Mouse (Mus musculus) left cerebral cortex, postnatal 25 days (tissue): ENCODE results near the gene Dmap1. TPM values are rescaled to one million over a fixed set of nuclear protein-coding genes. Genes with fewer than 3 reads are reported as not detected.

ENCODE experiments used
- DNase-seq, 2 experiments: peaks; one replicate each; pipeline ENCODE4 v3.0.0; 2022; ENCODE audit warnings: low spot score in 2 of 2, mixed read lengths in 1 of 2
- intact Hi-C: fragments of 180-260 bp; cut with DNase I; formaldehyde crosslinking; loops from one replicate; pipeline ENCODE4 v1.15.1; 2025
- total RNA-seq, 2 experiments: library from RNA; stranded (reverse); gene quantifications; 2 replicates each; pipeline ENCODE4 v1.2.3; 2021

Dmap1 gene
- 10 to 100 TPM; 33.1 to 35.2 TPM for total RNA-seq

GRCm38 (mm10) chr4:117681931-117682461, at the start of gene Dmap1:
Gene Dmap1, minus strand, starts transcription at chr4:117682273.
- intact Hi-C loops, result no loop called here
- DNase-seq, result peak; percentile 87 to 89

- DNase-seq, result no peak
- intact Hi-C loops, result no loop called here
Observed at GRCm38 (mm10) chr4:117724112-117724511, 42.0 kb upstream of the Dmap1 start, which contains the start of gene Gm12845. Gene Gm12845, plus strand, starts transcription at chr4:117724412.

GRCm38 (mm10) chr4:117713303-117714098, 31.4 kb upstream of the Dmap1 start:
- DNase-seq, result no peak
- intact Hi-C loops, result no loop called here

GRCm38 (mm10) chr4:117712314-117712713, 30.2 kb upstream of the Dmap1 start:
- intact Hi-C loops, result no loop called here
- no peak for DNase-seq

GRCm38 (mm10) chr4:117708780-117709550, 26.9 kb upstream of the Dmap1 start:
- intact Hi-C loops, result loop anchor here (10.0 kb wide), 1 partner anchor 376 kb away; no protein-coding TSS in a partner anchor
- no peak for DNase-seq

GRCm38 (mm10) chr4:117705361-117705760, 23.3 kb upstream of the Dmap1 start:
- intact Hi-C loops, result loop anchor here (1.0 to 10.0 kb wide), 2 partner anchors 65 to 379 kb away; no protein-coding TSS in a partner anchor
- peak; percentile 51 to 59 for DNase-seq

GRCm38 (mm10) chr4:117686354-117686753, 4.3 kb upstream of the Dmap1 start:
- intact Hi-C loops, result no loop called here
- no peak for DNase-seq

GRCm38 (mm10) chr4:117683048-117683768, 1.1 kb upstream of the Dmap1 start:
- no peak for DNase-seq
- intact Hi-C loops, result no loop called here

- intact Hi-C loops, result no loop called here
- DNase-seq, result no peak
Observed at GRCm38 (mm10) chr4:117682463-117682862, 390 bp upstream of the Dmap1 start.

- DNase-seq, result no peak
- intact Hi-C loops, result no loop called here
Observed at GRCm38 (mm10) chr4:117680963-117681362, 1.1 kb downstream of the Dmap1 start.

GRCm38 (mm10) chr4:117676903-117677302, 5.2 kb downstream of the Dmap1 start:
- intact Hi-C loops, result loop anchor here (2.0 to 10.0 kb wide), 2 partner anchors 46 to 402 kb away; no protein-coding TSS in a partner anchor
- DNase-seq, result peak; percentile 83 to 84

- no peak for DNase-seq
- intact Hi-C loops, result loop anchor here (10.0 kb wide), 1 partner anchor 399 kb away; no protein-coding TSS in a partner anchor
Observed at GRCm38 (mm10) chr4:117673901-117674300, 8.2 kb downstream of the Dmap1 start.

- DNase-seq, result no peak
- intact Hi-C loops, result loop anchor here (10.0 kb wide), 1 partner anchor 397 kb away; no protein-coding TSS in a partner anchor
Observed at GRCm38 (mm10) chr4:117672042-117672441, 10.0 kb downstream of the Dmap1 start.

GRCm38 (mm10) chr4:117669874-117670273, 12.2 kb downstream of the Dmap1 start:
- no peak for DNase-seq

GRCm38 (mm10) chr4:117666054-117666453, 16.0 kb downstream of the Dmap1 start:
- intact Hi-C loops, result no loop called here
- DNase-seq, result no peak

More at GRCm38 (mm10) chr4:117669874-117670273, 12.2 kb downstream of the Dmap1 start:
- intact Hi-C loops, result loop anchor here (10.0 kb wide), 1 partner anchor 395 kb away; no protein-coding TSS in a partner anchor

- peak in 1 of 2 experiments; percentile 59 for DNase-seq
- intact Hi-C loops, result no loop called here
Observed at GRCm38 (mm10) chr4:117665531-117665930, 16.5 kb downstream of the Dmap1 start.

GRCm38 (mm10) chr4:117664411-117665137, 17.5 kb downstream of the Dmap1 start:
- DNase-seq, result no peak
- intact Hi-C loops, result no loop called here

GRCm38 (mm10) chr4:117660001-117660400, 22.1 kb downstream of the Dmap1 start:
- no peak for DNase-seq
- intact Hi-C loops, result no loop called here
